Mouse (Mus musculus): ENCODE results near the gene 4930579F01Rik.

- TF ChIP-seq CTCF (IDR thresholded peaks at IDR 0.05; ENCODE audit: low read depth) (no peak), EP300 (optimal IDR thresholded peaks at IDR 0.05) (no peak)
These were observed 49.5 kb downstream of the 4930579F01Rik start for GRCm38 (mm10) chr3:138144060-138144641.
